Mouse (Mus musculus) layer of hippocampus, postnatal 25 days (tissue): ENCODE measurements around the gene Cckbr. TPM values are rescaled to one million over a fixed set of nuclear protein-coding genes. Genes with fewer than 3 reads are reported as not detected.

Experiments used
- DNase-seq, 2 experiments: peaks; one replicate each; pipeline ENCODE4 v3.0.0; 2022; ENCODE audit warnings: mixed read lengths in 2 of 2, low spot score in 1 of 2; ENCODE audit errors: extremely low spot score in 1 of 2
- total RNA-seq, 2 experiments: library from RNA; stranded (reverse); gene quantifications; 2 replicates each; pipeline ENCODE4 v1.2.3; 2021

Cckbr gene
- total RNA-seq, 2 experiments from 2014 or later = 6.3 to 9.6 TPM

- DNase-seq = no peak
These were observed 59.5 kb downstream of the Cckbr start for GRCm38 (mm10) chr7:105485029-105485428.

GRCm38 (mm10) chr7:105487104-105487876 is 61.8 kb downstream of the Cckbr start:
- DNase-seq = peak in 1 of 2 experiments; percentile 40

GRCm38 (mm10) chr7:105497881-105498280 is 72.3 kb downstream of the Cckbr start:
- no peak for DNase-seq

GRCm38 (mm10) chr7:105498854-105499492 is 73.4 kb downstream of the Cckbr start:
- DNase-seq = no peak

GRCm38 (mm10) chr7:105499676-105500075 is 74.1 kb downstream of the Cckbr start:
- DNase-seq = no peak

- DNase-seq = no peak
These were observed 76.5 kb downstream of the Cckbr start for GRCm38 (mm10) chr7:105501984-105502383.

- no peak for DNase-seq
These were observed 81.7 kb downstream of the Cckbr start for GRCm38 (mm10) chr7:105507257-105507656.

GRCm38 (mm10) chr7:105510143-105510542 is 84.6 kb downstream of the Cckbr start:
- no peak for DNase-seq

GRCm38 (mm10) chr7:105513845-105514291 is 88.3 kb downstream of the Cckbr start:
- no peak for DNase-seq

GRCm38 (mm10) chr7:105514561-105514960 is 89.0 kb downstream of the Cckbr start:
- DNase-seq = no peak

- DNase-seq = peak; percentile 62 to 72
These were observed 89.6 kb downstream of the Cckbr start for GRCm38 (mm10) chr7:105515178-105515577.

GRCm38 (mm10) chr7:105516669-105517360 is 91.3 kb downstream of the Cckbr start:
- DNase-seq = no peak

GRCm38 (mm10) chr7:105519336-105519735 is 93.8 kb downstream of the Cckbr start:
- no peak for DNase-seq

GRCm38 (mm10) chr7:105519771-105520170 is 94.2 kb downstream of the Cckbr start:
- no peak for DNase-seq

GRCm38 (mm10) chr7:105520201-105520600 is 94.7 kb downstream of the Cckbr start:
- DNase-seq = no peak

Other genes starting within 250 kb of the Cckbr start
- gene Olfr685, start 239.7 kb upstream of the Cckbr start, total RNA-seq = not detected
- not detected for gene Olfr686, start 218.2 kb upstream of the Cckbr start, total RNA-seq
- not detected for gene Olfr688, start 137.6 kb upstream of the Cckbr start, total RNA-seq
- gene Olfr689, start 114.6 kb upstream of the Cckbr start, total RNA-seq = not detected
- under 1 TPM; 0.44 to 0.70 TPM for gene Olfr690, start 91.6 kb upstream of the Cckbr start, total RNA-seq
- gene Olfr691, start 83.5 kb upstream of the Cckbr start, total RNA-seq = under 1 TPM; 0.32 to 0.68 TPM
- not detected for gene Olfr692, start 57.5 kb upstream of the Cckbr start, total RNA-seq
- gene Gm5901, start 50.7 kb upstream of the Cckbr start, total RNA-seq = not detected
- gene Fam160a2, start 25.7 kb upstream of the Cckbr start, total RNA-seq = 10 to 100 TPM; 52.9 to 66.4 TPM
- gene Cnga4, start 21.2 kb upstream of the Cckbr start, total RNA-seq = under 1 TPM; 0.52 to 0.66 TPM
- gene Cavin3, start 56.6 kb downstream of the Cckbr start, total RNA-seq = 10 to 100 TPM; 14.2 to 14.9 TPM
- gene Smpd1, start 128.6 kb downstream of the Cckbr start, total RNA-seq = 10 to 100 TPM; 89.3 to 93.6 TPM
- gene Apbb1, start 155.9 kb downstream of the Cckbr start, total RNA-seq = 100 to 1,000 TPM; 371 to 404 TPM
- not detected for gene Hpx, start 174.4 kb downstream of the Cckbr start, total RNA-seq
- gene Trim3, start 207.8 kb downstream of the Cckbr start, total RNA-seq = 100 to 1,000 TPM; 124 to 145 TPM
- 10 to 100 TPM; 71.3 to 86.2 TPM for gene Timm10b, start 214.3 kb downstream of the Cckbr start, total RNA-seq
- gene Arfip2, start 214.7 kb downstream of the Cckbr start, total RNA-seq = 100 to 1,000 TPM in 1 of 2 experiments, 10 to 100 TPM in 1; 94.0 to 102 TPM
- 1 to 10 TPM; 8.8 to 9.6 TPM for gene Gm45799, start 214.8 kb downstream of the Cckbr start, total RNA-seq
- 1 to 10 TPM; 4.6 to 5.4 TPM for gene Dnhd1, start 225.1 kb downstream of the Cckbr start, total RNA-seq